Mouse (Mus musculus) heart, embryonic 11.5 days (tissue): Measurements from ENCODE around the gene Zmpste24. TPM values are rescaled to one million over a fixed set of nuclear protein-coding genes. Genes with fewer than 3 reads are reported as not detected.
"Not testable (repeated sequence)": the region's sequence is repeated elsewhere in the genome, so short reads cannot be mapped to it uniquely, and the experiment has no call there.

Experiments
- ATAC-seq: fragments of 200-750 bp; cut with Nextera tagmentation; replicated peaks from 2 replicates; pipeline ENCODE4 v1.8.0; 2017; ENCODE audit warnings: moderate library complexity; ENCODE audit not compliant: insufficient number of reproducible peaks, low FRiP score, low TSS enrichment
- H3K27ac ChIP-seq: fragments of 300-500 bp; sonication (generic); 2 replicates; pipeline ENCODE4 v1.5.1; 2014; ENCODE audit warnings: mild to moderate bottlenecking, low read depth, low read length
- H3K27me3 ChIP-seq: fragments of 300-500 bp; sonication (generic); 2 replicates; pipeline ENCODE4 v1.6.1; 2014; ENCODE audit warnings: mild to moderate bottlenecking, low read length, mixed read lengths; ENCODE audit not compliant: control insufficient read depth, insufficient read depth
- H3K36me3 ChIP-seq: fragments of 300-500 bp; sonication (generic); 2 replicates; pipeline ENCODE4 v1.6.1; 2014; ENCODE audit warnings: mild to moderate bottlenecking, low read length, moderate library complexity, mixed read lengths; ENCODE audit not compliant: control insufficient read depth, insufficient read depth
- H3K4me1 ChIP-seq: fragments of 300-500 bp; sonication (generic); 2 replicates; pipeline ENCODE4 v1.6.1; 2014; ENCODE audit warnings: low read length; ENCODE audit not compliant: control insufficient read depth, insufficient read depth
- H3K4me2 ChIP-seq: fragments of 300-500 bp; sonication (generic); 2 replicates; pipeline ENCODE4 v1.6.1; 2014; ENCODE audit warnings: mild to moderate bottlenecking, moderate library complexity
- H3K4me3 ChIP-seq: fragments of 300-500 bp; sonication (generic); 2 replicates; pipeline ENCODE4 v1.5.1; 2014; ENCODE audit warnings: low read depth, low read length
- H3K9ac ChIP-seq: fragments of 300-500 bp; sonication (generic); 2 replicates; pipeline ENCODE4 v1.6.1; 2014; ENCODE audit warnings: mild to moderate bottlenecking, low read depth, low read length, moderate library complexity
- H3K9me3 ChIP-seq: fragments of 300-500 bp; sonication (generic); replicated peaks from 2 replicates; pipeline ENCODE4 v1.6.1; 2016; ENCODE audit warnings: low read length; ENCODE audit not compliant: control insufficient read depth
- WGBS: fragments of 180-500 bp; shearing (Covaris S2); extraction: QIAGEN DNeasy Blood & Tissue Kit; methylation state at CpG from one replicate; pipeline ENCODE4 v1.1.7; 2014; ENCODE audit not compliant: insufficient replicate concordance; 5-methylcytosine and 5-hydroxymethylcytosine counted together
- polyA plus RNA-seq: library from polyadenylated mRNA; unstranded; fragments of >200 nt; fragmentation: Nextera tagmentation; extraction: Ambion mirVana; gene quantifications from 2 replicates; pipeline ENCODE4 v1.2.1, GENCODE M21; 2014

Gene Zmpste24
- polyA plus RNA-seq, 1 experiment from 2014 or later: 20.5 TPM

GRCm38 (mm10) chr4:121074250-121074649 is 23.8 kb downstream of the Zmpste24 start:
- Histone ChIP-seq H3K36me3 (peaks cover 20% of the 10 kb centered on the region), H3K9ac (no peak overlapping the region), H3K4me2 (no peak overlapping the region), H3K27ac (no peak overlapping the region), H3K4me3 (no peak overlapping the region), H3K27me3 (no peaks in the 10 kb centered on the region), H3K4me1 (no peaks in the 10 kb centered on the region), H3K9me3 (no peaks in the 10 kb centered on the region)
- ATAC-seq: no peak
- WGBS: 90% methylated on average over 4 of the region's 4 CpGs

- no peak for ATAC-seq
- H3K4me3 ChIP-seq: no peak overlapping the region
- no peak overlapping the region for H3K4me2 ChIP-seq
- no peak overlapping the region for H3K27ac ChIP-seq
- no peak overlapping the region for H3K9ac ChIP-seq
- no peaks in the 10 kb centered on the region for H3K27me3 ChIP-seq
- H3K4me1 ChIP-seq: no peaks in the 10 kb centered on the region
- peaks cover 9% of the 10 kb centered on the region for H3K36me3 ChIP-seq
- 62% methylated on average over 2 of the region's 2 CpGs for WGBS
- H3K9me3 ChIP-seq: no peaks in the 10 kb centered on the region
Observed at GRCm38 (mm10) chr4:121065336-121065735, 32.7 kb downstream of the Zmpste24 start.

GRCm38 (mm10) chr4:121059218-121059617 is 38.8 kb downstream of the Zmpste24 start:
- ATAC-seq, H3K27ac ChIP-seq, H3K4me1 ChIP-seq, H3K4me3 ChIP-seq, H3K4me2 ChIP-seq, H3K27me3 ChIP-seq, H3K36me3 ChIP-seq, H3K9ac ChIP-seq, H3K9me3 ChIP-seq: not testable (repeated sequence)
- WGBS: 64% methylated on average over 9 of the region's 10 CpGs

- no peak overlapping the region for H3K9ac ChIP-seq
- no peak overlapping the region for H3K4me2 ChIP-seq
- ATAC-seq: no peak
- no peak overlapping the region for H3K27ac ChIP-seq
- H3K27me3 ChIP-seq: peaks cover 20% of the 10 kb centered on the region
- no peaks in the 10 kb centered on the region for H3K9me3 ChIP-seq
- H3K36me3 ChIP-seq: no peaks in the 10 kb centered on the region; the same call in 1 of the 2 replicates
- 37% methylated on average over 2 of the region's 2 CpGs for WGBS
- H3K4me1 ChIP-seq: peaks cover 9% of the 10 kb centered on the region
- H3K4me3 ChIP-seq: no peak overlapping the region
Observed at GRCm38 (mm10) chr4:121057032-121057431, 41.0 kb downstream of the Zmpste24 start.

- no peak for ATAC-seq
- Histone ChIP-seq H3K4me2 (no peak overlapping the region), H3K36me3 (no peaks in the 10 kb centered on the region), H3K9me3 (no peaks in the 10 kb centered on the region), H3K27ac (no peak overlapping the region), H3K9ac (no peak overlapping the region), H3K4me3 (no peak overlapping the region), H3K27me3 (peaks cover 23% of the 10 kb centered on the region), H3K4me1 (peaks cover 10% of the 10 kb centered on the region)
- WGBS: 44% methylated on average over 3 of the region's 3 CpGs
Observed at GRCm38 (mm10) chr4:121056342-121056741, 41.7 kb downstream of the Zmpste24 start.

- Histone ChIP-seq H3K9me3 (no peaks in the 10 kb centered on the region), H3K9ac (peak overlapping the region; percentile 54), H3K4me2 (peak overlapping the region; percentile 56), H3K4me1 (peaks cover 10% of the 10 kb centered on the region), H3K36me3 (no peaks in the 10 kb centered on the region), H3K4me3 (peak overlapping the region; percentile 23), H3K27me3 (peaks cover 23% of the 10 kb centered on the region), H3K27ac (no peak overlapping the region)
- WGBS: 10% methylated on average over 35 of the region's 35 CpGs
- ATAC-seq: no peak
Observed at GRCm38 (mm10) chr4:121052454-121053323, 45.4 kb downstream of the Zmpste24 start.

GRCm38 (mm10) chr4:121051863-121052262 is 46.2 kb downstream of the Zmpste24 start:
- Histone ChIP-seq H3K4me2 (peak overlapping the region; percentile 56), H3K4me1 (peaks cover 10% of the 10 kb centered on the region), H3K27ac (no peak overlapping the region), H3K9me3 (no peaks in the 10 kb centered on the region), H3K9ac (peak overlapping the region; percentile 54; the same call in 1 of the 2 replicates), H3K27me3 (peaks cover 23% of the 10 kb centered on the region), H3K4me3 (no peak overlapping the region), H3K36me3 (no peaks in the 10 kb centered on the region)
- ATAC-seq: no peak
- 25% methylated on average over 4 of the region's 4 CpGs for WGBS

GRCm38 (mm10) chr4:121042946-121043345 is 55.1 kb downstream of the Zmpste24 start:
- Histone ChIP-seq H3K27me3 (peaks cover 26% of the 10 kb centered on the region), H3K9me3 (no peaks in the 10 kb centered on the region), H3K4me3 (no peak overlapping the region), H3K36me3 (no peaks in the 10 kb centered on the region), H3K4me2 (no peak overlapping the region), H3K9ac (no peak overlapping the region), H3K27ac (no peak overlapping the region), H3K4me1 (peaks cover 15% of the 10 kb centered on the region)
- WGBS: 76% methylated on average over 3 of the region's 3 CpGs
- no peak for ATAC-seq

GRCm38 (mm10) chr4:121042472-121042871 is 55.6 kb downstream of the Zmpste24 start:
- WGBS: 70% methylated on average over 5 of the region's 5 CpGs
- H3K27me3 ChIP-seq: peaks cover 28% of the 10 kb centered on the region
- H3K4me1 ChIP-seq: peaks cover 15% of the 10 kb centered on the region
- H3K9me3 ChIP-seq: no peaks in the 10 kb centered on the region
- no peak for ATAC-seq
- H3K4me3 ChIP-seq: no peak overlapping the region
- no peak overlapping the region for H3K27ac ChIP-seq
- no peak overlapping the region for H3K4me2 ChIP-seq
- no peaks in the 10 kb centered on the region for H3K36me3 ChIP-seq
- H3K9ac ChIP-seq: no peak overlapping the region
